Mouse (Mus musculus) kidney, adult 2 months (tissue): Measurements from ENCODE around the gene Vmn2r83.

Source experiments
- CTCF ChIP-seq: fragments of 200-500 bp; conservative IDR thresholded peaks from 2 replicates; pipeline ENCODE4 v1.5.1; 2011; ENCODE audit warnings: low read depth, mild to moderate bottlenecking, control low read depth, low read length, moderate library complexity, mixed read lengths; ENCODE audit not compliant: insufficient read depth, insufficient read length
- POLR2A ChIP-seq: fragments of 200-500 bp; IDR thresholded peaks from one replicate; pipeline ENCODE4 v1.6.1; 2011; ENCODE audit warnings: low read depth, low read length, control low read depth

DNA sequence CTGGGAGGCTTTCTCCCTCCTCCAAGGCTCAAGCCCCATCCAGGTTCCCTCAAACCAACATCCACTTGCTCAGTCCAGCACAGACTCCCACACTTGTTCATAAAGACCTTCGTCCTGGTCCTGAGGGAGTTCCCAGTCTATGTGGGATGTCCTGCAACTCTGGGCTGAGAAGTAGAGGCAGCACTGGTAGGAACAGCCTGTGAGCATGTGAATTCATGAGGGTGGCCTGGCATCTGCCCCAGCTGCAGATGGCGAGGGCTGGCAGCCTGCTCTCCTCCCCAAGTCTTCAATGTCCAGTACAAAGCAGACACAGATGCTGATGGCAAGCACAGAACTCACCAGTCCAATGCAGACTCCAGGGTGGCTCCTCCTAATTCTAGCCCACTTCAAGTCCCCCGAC, 69.8 kb downstream of the Vmn2r83 start:
- no peak for TF ChIP-seq CTCF
- TF ChIP-seq POLR2A = no peak
